Mouse (Mus musculus) urinary bladder, postnatal 36 days (tissue): Measurements from ENCODE around the gene Hoxd10.

Experiments used
- DNase-seq, 2 experiments: peaks; one replicate each; pipeline ENCODE4 v3.0.0; 2022; ENCODE audit warnings: low spot score in 2 of 2, mixed read lengths in 1 of 2

The Hoxd10 gene

GRCm38 (mm10) chr2:74709465-74710419 is 18.0 kb downstream of the Hoxd10 start:
- DNase-seq: no peak

GRCm38 (mm10) chr2:74710929-74711543 is 19.3 kb downstream of the Hoxd10 start:
- DNase-seq: no peak

- DNase-seq: peak; percentile 61 to 72
These were observed 20.2 kb downstream of the Hoxd10 start, which contains the start of the genes Hoxd3 and Hoxd4 for GRCm38 (mm10) chr2:74711721-74712621. Hoxd3 (plus strand) TSS chr2:74711927. Hoxd4 (plus strand) TSS chr2:74711929.

DNA sequence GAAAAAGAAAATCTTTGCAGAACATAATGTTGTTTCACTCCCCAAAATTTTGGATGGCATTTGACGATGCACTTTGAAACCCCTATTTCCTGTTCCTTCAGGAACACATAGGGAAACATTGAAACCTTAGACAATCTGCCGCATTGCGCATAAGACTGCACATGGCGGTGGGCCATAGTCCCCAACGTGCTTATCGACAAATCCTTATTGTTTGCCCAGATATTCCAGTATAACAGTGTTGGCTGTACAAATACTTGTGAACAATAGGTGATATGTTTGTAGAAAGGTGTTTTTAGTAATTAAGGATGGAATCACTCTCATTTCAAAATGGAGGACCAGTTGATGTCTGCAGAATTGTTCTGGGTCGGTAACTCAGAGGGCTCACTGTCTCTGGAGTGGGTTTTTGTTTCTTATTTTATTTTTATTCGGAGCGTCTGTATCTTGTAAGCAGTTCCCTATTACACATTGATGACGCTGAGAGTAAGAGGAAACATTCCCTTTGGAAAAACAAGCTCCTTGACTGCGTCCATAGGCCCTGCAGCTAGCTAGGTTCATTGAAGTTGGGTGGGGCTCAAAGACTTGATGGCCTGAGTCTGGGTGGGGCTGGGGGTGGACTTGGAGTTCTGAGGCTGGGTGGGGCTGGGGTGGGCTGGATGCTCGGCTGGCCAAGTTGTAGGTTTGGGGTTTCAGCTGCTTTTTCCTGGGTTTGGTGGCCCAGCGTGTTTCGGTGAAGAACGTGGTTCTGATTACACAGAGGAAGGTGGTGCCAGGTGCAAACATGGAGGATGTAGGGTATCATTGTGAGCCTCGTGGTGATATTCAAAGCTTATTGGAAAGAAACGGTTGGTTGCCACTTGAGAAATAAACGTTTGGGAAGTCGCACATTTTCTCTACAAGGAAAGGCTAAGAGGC is 21.8 kb downstream of the Hoxd10 start:
- no peak for DNase-seq

GRCm38 (mm10) chr2:74714156-74714789 is 22.5 kb downstream of the Hoxd10 start:
- DNase-seq: no peak

GRCm38 (mm10) chr2:74714881-74715280 is 23.2 kb downstream of the Hoxd10 start:
- DNase-seq: no peak

GRCm38 (mm10) chr2:74715504-74716241 is 23.9 kb downstream of the Hoxd10 start:
- DNase-seq: peak; percentile 87 to 93

- no peak for DNase-seq
These were observed 28.7 kb downstream of the Hoxd10 start for GRCm38 (mm10) chr2:74720384-74720783.

DNA sequence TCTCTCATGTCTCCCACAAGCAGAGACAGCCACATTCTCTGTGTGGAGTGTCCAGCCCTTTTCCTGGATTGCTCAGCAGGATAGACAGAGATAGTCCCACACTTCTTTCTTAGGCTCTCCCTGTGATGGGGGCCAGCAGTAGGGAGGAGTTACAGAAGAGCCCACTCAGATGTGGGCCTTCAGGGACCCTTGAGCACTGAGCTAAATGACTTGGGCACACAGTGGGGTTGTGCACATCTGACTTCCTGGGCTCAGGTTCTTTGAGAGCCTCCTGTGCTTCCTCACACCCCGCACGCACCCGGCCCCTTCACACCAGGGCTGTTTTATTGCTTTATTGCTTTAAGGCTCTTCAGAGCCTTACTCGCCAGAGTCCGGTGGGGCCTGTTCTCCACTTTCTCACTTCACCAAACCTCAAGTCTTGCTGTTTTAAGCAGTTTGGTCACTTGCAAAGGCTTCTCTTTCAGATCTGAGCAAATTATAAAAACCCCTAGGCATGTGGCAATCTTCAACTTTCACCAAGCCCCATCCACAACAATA is 29.3 kb downstream of the Hoxd10 start:
- DNase-seq: no peak

GRCm38 (mm10) chr2:74721882-74722281 is 30.2 kb downstream of the Hoxd10 start:
- no peak for DNase-seq

- DNase-seq: no peak
These were observed 31.2 kb downstream of the Hoxd10 start for GRCm38 (mm10) chr2:74722949-74723348.

DNA sequence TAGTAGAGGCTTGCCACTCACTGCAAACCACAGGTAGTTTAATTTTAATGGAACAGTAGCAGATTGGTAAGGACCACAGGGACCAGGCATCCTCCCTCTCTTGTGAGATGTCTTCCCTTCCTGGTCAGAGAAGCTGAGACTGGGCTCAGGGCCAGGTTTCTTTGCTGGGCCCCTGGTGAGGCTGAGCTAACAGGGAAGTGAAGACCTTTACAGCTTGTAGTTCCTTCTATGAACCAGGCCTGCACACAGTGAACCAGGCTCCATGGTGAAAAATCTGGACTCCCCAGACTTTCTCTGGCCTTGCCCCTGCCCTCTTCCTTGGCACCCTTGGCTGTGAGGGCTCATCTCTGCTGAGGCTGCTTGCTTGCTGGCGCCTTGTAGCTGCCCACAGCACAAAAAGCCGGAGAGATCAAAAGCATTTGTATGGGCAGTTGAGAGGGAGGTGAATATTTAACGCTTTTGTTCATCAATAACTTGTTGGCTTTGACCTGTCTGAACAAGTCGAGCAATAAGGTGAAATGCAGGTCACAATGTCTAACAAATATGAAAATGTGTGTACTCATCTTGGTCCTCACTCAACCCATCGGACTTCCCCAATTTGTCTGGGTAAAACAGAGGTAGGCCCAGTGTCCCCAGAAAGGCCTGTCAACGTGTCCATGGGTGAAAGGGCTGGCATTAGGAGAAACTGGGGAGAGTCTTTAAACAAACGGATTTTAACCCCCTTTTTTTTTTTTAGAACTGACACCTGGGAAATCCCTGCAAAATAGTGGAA is 32.7 kb downstream of the Hoxd10 start:
- DNase-seq: no peak

DNA sequence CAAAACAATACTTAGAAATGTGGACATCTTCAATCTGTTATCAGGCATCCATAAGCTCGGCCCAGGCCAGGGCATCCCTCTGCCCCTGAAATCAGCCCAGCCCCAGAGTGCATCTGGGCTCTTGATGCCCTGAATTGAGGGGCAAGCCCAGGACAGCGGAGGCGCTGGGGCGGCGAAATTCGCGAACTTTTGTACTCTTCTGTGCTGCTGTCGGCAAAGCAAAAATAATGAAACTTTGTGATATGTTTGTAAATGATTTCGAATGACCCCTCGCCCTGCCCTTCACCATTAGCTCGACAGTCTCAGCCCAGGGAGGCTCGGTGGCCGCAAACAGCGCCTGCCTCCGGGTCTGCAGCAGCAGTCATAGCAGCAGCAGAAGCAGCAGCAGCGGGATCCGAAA is 33.4 kb downstream of the Hoxd10 start:
- DNase-seq: no peak

- DNase-seq: peak in 1 of 2 experiments; percentile 50
These were observed 34.8 kb downstream of the Hoxd10 start, which contains the start of gene Gm28230 for GRCm38 (mm10) chr2:74726551-74726950. Gm28230 (plus strand) TSS chr2:74726728.

DNA sequence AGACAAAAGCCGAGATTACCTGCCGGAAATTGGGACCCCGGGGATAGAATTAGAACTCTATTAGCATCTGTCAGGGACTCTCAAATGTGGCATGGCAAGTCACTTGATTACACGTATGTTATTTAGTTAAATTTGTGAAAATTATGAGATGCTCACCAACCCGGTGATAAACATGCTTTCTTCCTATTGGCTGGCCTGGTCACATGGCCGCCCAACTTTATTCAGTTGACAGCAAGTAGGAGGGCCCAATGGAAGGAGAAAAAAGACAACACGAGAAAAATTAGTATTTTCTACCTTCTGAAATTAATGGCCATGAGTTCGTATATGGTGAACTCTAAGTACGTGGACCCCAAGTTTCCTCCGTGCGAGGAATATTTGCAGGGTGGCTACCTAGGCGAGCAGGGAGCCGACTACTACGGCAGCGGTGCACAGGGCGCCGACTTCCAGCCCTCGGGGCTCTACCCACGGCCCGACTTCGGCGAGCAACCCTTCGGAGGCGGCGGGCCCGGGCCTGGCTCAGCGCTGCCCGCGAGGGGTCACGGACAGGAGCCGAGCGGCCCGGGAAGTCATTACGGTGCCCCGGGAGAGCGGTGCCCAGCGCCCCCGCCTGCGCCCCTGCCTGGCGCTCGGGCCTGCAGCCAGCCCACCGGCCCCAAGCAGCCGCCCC is 35.4 kb downstream of the Hoxd10 start:
- no peak for DNase-seq

- no peak for DNase-seq
These were observed 36.0 kb downstream of the Hoxd10 start for GRCm38 (mm10) chr2:74727640-74728302.

GRCm38 (mm10) chr2:74728303-74728680 is 36.6 kb downstream of the Hoxd10 start:
- DNase-seq: no peak
